In genomic region chr2:132027366-132027765, GRCm38 (mm10) we compare ENCODE assay signal across 8 mouse cellular contexts. TPM values are rescaled to one million over a fixed set of nuclear protein-coding genes. Genes with fewer than 3 reads are reported as not detected.
A peak's percentile ranks its signal among the peaks of the same experiment; 100 is the strongest.
DNase-seq lines count a peak whose midpoint lies in the region; ATAC-seq lines count a peak whose summit lies in the region.

No protein-coding gene starts in this region.

- DNase-seq in frontal cortex, adult 2 months (ENCODE audit: extremely low spot score in 1 of 2, low spot score in 1 of 2) = no peak
- DNase-seq in 416B (ENCODE audit: low read depth) = peak; percentile 55
- DNase-seq in lung, postnatal 14 days = peak; percentile 38
- no peak for DNase-seq in cerebellum, adult 11-12 months
- no peak for DNase-seq in spleen, postnatal 10 days (ENCODE audit: low spot score in 2 of 2)
- DNase-seq in kidney, adult 8-10 months = no peak

- 0 out of 2 replicates have a peak, but pooled peaks have one; percentile 3 for ATAC-seq in frontal cortex, adult (ENCODE audit: low TSS enrichment)
- peak; percentile 28 for ATAC-seq in granulocyte monocyte progenitor cell, adult 5-6 weeks (replicated peaks; ENCODE audit: poor library complexity, severe bottlenecking)

RNA-seq across cellular contexts. Expression of gene Rassf2, which starts 2.7 kb away (rescaled TPM):
- polyA plus RNA-seq in frontal cortex, adult 2 months (2012; rRNA removed) = 31.4 and 35.8 TPM in 2 replicates
- total RNA-seq in granulocyte monocyte progenitor cell, adult 5-6 weeks (2014; fragmentation: Nextera tagmentation) = 43.5 and 54.8 TPM in 2 replicates
- 57.9 and 76.3 TPM in 2 replicates for total RNA-seq in granulocyte monocyte progenitor cell, adult 5-6 weeks (2017)

Comparison
In these comparisons a context has a peak if more than half of its experiments do, and no peak if none do; other contexts are left out.
1. DNase-seq: peak in 416B (single experiment) and lung, postnatal 14 days (single experiment); none in frontal cortex, adult 2 months (0 of 2), cerebellum, adult 11-12 months (single experiment), spleen, postnatal 10 days (0 of 2) and kidney, adult 8-10 months (0 of 2).